ENCODE assay signal across 15 mouse cellular contexts in the genomic region with DNA sequence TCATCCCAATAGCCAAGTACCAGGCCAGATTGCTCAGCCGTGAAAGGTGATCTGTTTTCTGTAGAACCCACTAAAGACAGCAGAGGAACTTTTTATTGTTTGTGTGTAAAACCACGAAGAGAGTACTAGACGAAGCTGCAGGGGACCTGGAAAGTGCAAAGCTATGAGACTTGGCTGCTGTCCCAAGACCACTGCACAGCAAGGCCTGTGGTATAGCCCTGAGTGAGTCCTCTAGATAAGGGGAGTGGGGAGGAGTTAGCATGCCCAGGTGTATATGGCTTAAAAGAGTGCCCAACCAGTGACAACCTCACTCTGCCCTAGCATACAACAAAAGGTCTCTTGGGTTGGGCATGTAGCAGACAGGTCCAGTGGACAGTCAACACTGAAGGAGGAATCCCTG.
"Had no signal": no experiment of that assay in that cellular context is flagged by ENCODE, and none has a peak within 500 bp of the region (broad histone marks: within the 10 kb centered on the region; RNA-seq: fewer than 3 reads in every experiment).

No protein-coding gene starts in this region.

- DNase-seq: kidney, postnatal 14 days; lung, embryonic 14.5 days; lung, postnatal 14 days; midbrain, embryonic 14.5 days; right cerebral cortex, adult 18-20 months; right cerebral cortex, postnatal 25 days; thymus, postnatal 4 days had no signal

- H3K27me3 ChIP-seq: kidney, embryonic 15.5 days; liver, embryonic 15.5 days; neural tube, embryonic 15.5 days had no signal

- H3K4me3 ChIP-seq: kidney, embryonic 15.5 days; left cerebral cortex, adult 2 months; limb, embryonic 10.5 days; liver, embryonic 15.5 days; myocyte; neural tube, embryonic 15.5 days had no signal

- H3K9me3 ChIP-seq: kidney, embryonic 15.5 days; limb, embryonic 10.5 days; liver, embryonic 15.5 days; neural tube, embryonic 15.5 days had no signal

- H3K9ac ChIP-seq: kidney, embryonic 15.5 days; liver, embryonic 15.5 days; lung, embryonic 14.5 days; neural tube, embryonic 15.5 days had no signal

- H3K4me2 ChIP-seq: kidney, embryonic 15.5 days; liver, embryonic 11.5 days; liver, embryonic 15.5 days; lung, embryonic 14.5 days; neural tube, embryonic 15.5 days had no signal

- H3K27ac ChIP-seq: kidney, embryonic 15.5 days; left cerebral cortex, adult 2 months; limb, embryonic 10.5 days; liver, embryonic 15.5 days; macrophage; neural tube, embryonic 15.5 days had no signal

- H3K4me1 ChIP-seq: kidney, embryonic 15.5 days; limb, embryonic 10.5 days; neural tube, embryonic 15.5 days had no signal
